Mouse (Mus musculus) right cerebral cortex, postnatal 10 days (tissue): ENCODE data around the gene Zfp644.

Experiments used
- DNase-seq, 2 experiments: peaks; one replicate each; pipeline ENCODE4 v3.0.0; 2021; ENCODE audit warnings: low spot score in 2 of 2

Zfp644 gene

GRCm38 (mm10) chr5:106599482-106599881, 97.6 kb downstream of the Zfp644 start:
- no peak for DNase-seq

- no peak for DNase-seq
Measured at GRCm38 (mm10) chr5:106597472-106597871, 99.6 kb downstream of the Zfp644 start.

GRCm38 (mm10) chr5:106594388-106594787, 102.7 kb downstream of the Zfp644 start:
- no peak for DNase-seq

- no peak for DNase-seq
Measured at GRCm38 (mm10) chr5:106590686-106591085, 106.4 kb downstream of the Zfp644 start.

GRCm38 (mm10) chr5:106589670-106590069, 107.4 kb downstream of the Zfp644 start:
- no peak for DNase-seq

GRCm38 (mm10) chr5:106589006-106589405, 108.1 kb downstream of the Zfp644 start:
- no peak for DNase-seq

- no peak for DNase-seq
Measured at GRCm38 (mm10) chr5:106580943-106581342, 116.1 kb downstream of the Zfp644 start.

- DNase-seq: no peak
Measured at GRCm38 (mm10) chr5:106577237-106577888, 119.7 kb downstream of the Zfp644 start.

GRCm38 (mm10) chr5:106575098-106575497, 122.0 kb downstream of the Zfp644 start:
- DNase-seq: no peak

GRCm38 (mm10) chr5:106574560-106574946, 122.5 kb downstream of the Zfp644 start:
- peak; percentile 86 to 88 for DNase-seq

GRCm38 (mm10) chr5:106573742-106574559, 123.1 kb downstream of the Zfp644 start:
- peak; percentile 35 to 38 for DNase-seq
